Mouse (Mus musculus) megakaryocyte progenitor cell, adult 5-6 weeks (primary cell): ENCODE data around the gene Klf13. TPM values are rescaled to one million over a fixed set of nuclear protein-coding genes. Genes with fewer than 3 reads are reported as not detected.
A peak's percentile ranks its signal among the peaks of the same experiment; 100 is the strongest.

Experiments used
- ATAC-seq: replicated peaks from 2 replicates; pipeline ENCODE4 v1.8.0; 2016; ENCODE audit warnings: mild to moderate bottlenecking, moderate TSS enrichment, inconsistent platforms; ENCODE audit not compliant: poor library complexity
- total RNA-seq, 2 experiments: library from RNA; stranded (forward) in 1 of 2; stranded (reverse) in 1 of 2; fragments of 157-497, 149-512 nt in 1 of 2; fragments of 200-1000 nt in 1 of 2; gene quantifications; 2 replicates each; pipeline versions ENCODE4 v1.2.3 to v1.2.4; 2015 to 2017

Gene Klf13
- total RNA-seq, 2 experiments from 2014 or later: 24.3 to 37.6 TPM

GRCm38 (mm10) chr7:63908496-63909285 is 30.0 kb downstream of the Klf13 start:
- no peak for ATAC-seq

DNA sequence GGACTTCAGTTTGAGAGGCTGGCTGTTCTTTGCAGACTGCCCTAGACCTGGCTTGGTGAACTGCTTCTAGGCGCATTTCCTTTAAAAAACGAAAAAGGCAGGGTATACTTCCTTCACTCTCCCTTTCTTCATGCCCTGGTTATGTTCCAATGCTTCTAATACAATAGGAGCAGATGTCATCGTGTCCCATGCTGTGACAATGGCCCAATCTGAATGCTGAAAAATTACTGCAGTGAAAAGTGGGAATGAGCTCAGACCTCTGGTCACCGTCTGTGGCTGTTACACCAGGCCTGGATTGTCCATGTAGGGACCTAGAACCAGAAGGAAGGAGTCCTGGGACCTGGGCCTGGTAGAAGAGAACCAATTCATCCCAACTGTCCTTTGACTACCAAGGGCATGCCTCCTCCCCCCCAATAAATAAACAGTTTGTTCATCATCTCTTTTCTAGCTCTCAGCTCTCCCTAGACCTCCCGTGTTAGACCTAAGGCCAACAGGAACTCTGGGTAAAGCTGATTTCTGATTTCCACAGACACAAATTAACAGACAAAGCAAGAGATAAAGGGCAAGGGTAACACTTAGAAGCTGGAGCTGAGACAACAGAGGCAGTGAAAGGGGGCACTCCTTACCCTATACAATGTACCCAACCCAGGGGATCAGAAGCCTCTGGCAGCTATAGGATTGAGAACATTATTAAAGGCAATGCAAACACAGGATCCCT is 30.8 kb downstream of the Klf13 start:
- ATAC-seq: no peak

GRCm38 (mm10) chr7:63905642-63906041 is 33.1 kb downstream of the Klf13 start:
- peak; percentile 12 for ATAC-seq

- no peak for ATAC-seq
Observed at GRCm38 (mm10) chr7:63905190-63905589, 33.5 kb downstream of the Klf13 start.

DNA sequence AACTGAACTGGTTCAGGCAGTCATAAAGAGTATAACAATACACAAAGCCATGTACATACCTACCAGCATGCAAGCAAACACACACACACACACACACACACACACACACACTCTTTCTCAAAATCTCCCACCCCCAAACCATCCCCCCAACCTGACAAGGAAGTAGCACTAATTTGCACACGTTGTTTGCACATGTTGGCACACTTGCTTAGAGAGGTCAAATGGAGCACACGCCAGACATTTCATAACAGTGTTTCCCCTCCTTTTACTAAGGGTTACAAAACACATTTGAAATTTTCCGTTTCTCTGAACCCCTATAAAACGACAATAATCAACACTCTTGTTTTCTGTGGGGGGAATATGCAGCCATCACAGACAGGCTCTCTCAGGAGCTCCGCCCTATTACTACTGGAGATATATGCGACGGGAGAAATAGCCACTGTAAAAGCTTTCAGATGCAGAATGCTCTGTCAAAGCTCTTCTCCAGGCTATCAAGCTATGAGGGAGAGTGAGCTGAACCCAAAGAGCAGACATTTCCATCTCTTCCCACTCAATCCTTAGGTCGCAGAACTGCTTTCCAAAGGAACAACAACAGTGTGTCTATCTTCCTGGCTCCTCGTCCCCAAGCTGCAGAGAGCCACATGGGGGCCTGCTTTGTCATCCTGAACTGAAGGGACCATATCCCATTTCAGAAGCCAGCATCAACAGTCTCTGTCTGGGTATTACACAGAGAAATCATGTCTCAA is 34.9 kb downstream of the Klf13 start:
- peak; percentile 62 for ATAC-seq

DNA sequence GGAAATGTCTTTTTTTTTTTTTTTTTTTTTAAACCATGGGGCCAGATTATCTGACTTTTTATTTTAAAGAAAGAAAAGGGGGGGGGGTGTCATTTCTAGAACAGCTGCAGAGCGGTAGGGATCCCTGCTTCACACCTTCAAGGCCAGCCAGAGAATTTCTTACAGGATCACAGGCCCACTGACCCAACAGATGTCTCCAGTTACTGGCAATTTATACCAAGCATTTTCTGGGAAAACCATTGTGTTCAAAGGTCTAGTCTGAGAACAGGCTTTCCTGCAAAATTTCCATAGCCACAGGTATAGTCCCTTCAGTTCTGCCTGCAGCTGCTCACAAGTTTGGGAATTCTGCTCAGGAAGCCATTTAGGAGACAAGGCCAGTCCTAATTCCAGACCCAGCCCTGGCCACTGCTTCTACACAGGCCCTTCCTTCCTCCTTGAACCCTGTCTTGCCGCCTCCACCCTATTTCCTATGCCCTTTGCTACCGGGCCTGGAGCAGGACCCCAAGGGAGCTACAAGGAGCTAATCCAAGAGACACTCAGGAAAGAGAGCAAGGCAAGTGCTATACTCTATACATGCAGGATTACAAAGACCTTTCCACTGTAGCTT is 36.0 kb downstream of the Klf13 start:
- ATAC-seq: no peak

DNA sequence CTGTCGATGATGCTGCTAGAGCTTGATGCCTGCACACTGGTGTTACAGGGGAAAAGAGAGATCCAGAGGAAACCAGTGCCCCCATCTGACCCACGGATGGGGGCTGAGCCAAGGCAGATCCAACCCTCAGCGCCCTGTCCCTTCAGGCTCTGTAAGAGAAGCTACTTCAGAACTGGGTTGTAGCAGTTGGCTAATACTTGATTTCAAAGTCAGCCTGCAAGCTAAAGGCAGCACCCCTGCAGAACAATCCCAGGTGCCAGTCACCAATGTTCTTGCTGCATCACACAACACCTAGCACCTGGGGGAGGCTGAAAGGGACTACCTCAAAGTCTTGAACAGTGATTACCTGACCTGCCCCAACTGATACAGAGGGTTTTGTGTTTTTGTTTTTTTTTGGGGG is 36.8 kb downstream of the Klf13 start:
- no peak for ATAC-seq

DNA sequence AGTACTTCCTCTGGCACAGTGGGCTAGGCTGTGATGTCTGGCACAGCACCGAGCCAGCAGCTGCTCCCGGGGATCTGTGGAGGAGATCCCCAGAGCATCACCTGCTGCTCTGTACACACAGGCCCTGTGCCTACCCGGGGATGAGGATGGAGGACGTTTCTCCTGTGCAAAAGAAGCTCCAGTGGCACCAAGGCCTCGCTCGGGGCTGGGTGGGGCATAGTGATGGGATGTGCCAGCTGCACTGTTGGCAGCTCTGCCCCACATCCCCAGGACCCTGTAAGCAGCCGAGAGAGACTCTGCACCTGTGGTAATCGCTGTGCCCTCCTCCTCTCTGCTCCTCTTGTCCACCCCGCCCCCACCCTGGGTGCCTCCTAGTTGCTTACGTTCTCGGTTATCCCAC is 37.4 kb downstream of the Klf13 start:
- ATAC-seq: no peak

GRCm38 (mm10) chr7:63900411-63900810 is 38.3 kb downstream of the Klf13 start:
- ATAC-seq: no peak

GRCm38 (mm10) chr7:63899925-63900324 is 38.8 kb downstream of the Klf13 start:
- no peak for ATAC-seq

- ATAC-seq: no peak
Observed at GRCm38 (mm10) chr7:63898201-63898600, 40.5 kb downstream of the Klf13 start.

DNA sequence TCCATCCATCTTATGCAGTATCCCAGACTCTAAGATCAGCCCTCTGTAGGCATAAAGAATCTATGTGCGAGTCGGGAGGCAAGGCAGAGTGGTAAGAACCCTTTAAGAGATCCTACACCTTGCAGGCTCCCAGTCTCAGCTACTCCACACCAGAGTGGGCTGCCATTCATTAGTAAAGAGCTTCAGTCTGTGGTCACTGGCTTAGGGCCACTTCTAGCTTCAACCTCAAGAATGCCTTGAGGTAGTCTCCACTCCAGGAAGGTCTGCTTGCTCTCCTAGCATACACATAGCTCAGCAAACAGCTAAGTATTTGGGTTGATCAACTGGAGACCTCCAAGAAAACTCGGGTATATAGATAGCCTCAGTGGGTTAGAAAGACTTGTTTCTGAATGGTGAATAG is 41.1 kb downstream of the Klf13 start:
- no peak for ATAC-seq

- peak; percentile 84 for ATAC-seq
Observed at GRCm38 (mm10) chr7:63896968-63897468, 41.7 kb downstream of the Klf13 start.

- ATAC-seq: peak; percentile 2; the same call in 1 of the 2 replicates
Observed at GRCm38 (mm10) chr7:63896276-63896967, 42.3 kb downstream of the Klf13 start.

- ATAC-seq: no peak
Observed at GRCm38 (mm10) chr7:63895223-63895622, 43.5 kb downstream of the Klf13 start.

DNA sequence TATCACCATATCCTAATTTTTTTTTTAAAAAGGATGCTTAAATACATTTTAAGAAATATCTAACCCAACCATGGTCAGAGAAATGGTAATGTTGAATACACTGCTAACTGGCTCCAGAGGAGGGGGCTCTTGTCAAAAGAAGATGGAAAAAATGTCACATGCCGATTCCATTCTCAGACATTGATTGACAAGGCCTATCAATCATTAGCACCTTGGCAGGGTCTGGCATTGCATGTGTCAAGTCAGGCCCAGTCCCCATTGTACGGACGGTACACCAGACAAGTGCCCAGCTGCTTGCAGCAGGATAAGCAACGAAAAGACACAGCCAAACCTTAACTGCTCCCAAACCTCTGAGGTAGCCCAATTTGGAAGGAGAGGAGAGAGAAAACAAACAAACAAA is 44.1 kb downstream of the Klf13 start:
- no peak for ATAC-seq

GRCm38 (mm10) chr7:63893729-63894128 is 45.0 kb downstream of the Klf13 start:
- no peak for ATAC-seq

DNA sequence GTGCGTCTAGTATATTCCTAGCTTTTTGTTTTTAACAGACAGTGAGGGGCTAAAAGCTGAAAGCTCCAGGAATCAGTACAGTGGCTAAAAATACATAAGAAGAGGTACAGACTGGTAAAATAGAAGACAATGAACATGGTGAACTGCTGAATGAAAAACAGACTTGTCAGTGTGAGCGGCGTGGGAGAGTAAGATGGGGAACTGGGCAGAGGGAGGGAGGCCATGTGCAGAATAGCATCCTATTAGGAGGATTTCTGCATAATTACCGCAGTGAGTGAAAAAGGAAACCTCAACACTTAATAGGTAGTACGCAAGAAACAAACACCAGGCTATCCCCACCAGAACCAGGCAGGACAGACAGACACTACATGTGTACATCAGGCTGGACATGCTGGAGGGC is 45.5 kb downstream of the Klf13 start:
- ATAC-seq: no peak

- ATAC-seq: no peak
Observed at GRCm38 (mm10) chr7:63891488-63892075, 47.1 kb downstream of the Klf13 start.
